Mouse (Mus musculus) kidney, adult 2 months (tissue): ENCODE data around the gene Nrxn3.

Experiments used
- CTCF ChIP-seq: fragments of 200-500 bp; conservative IDR thresholded peaks from 2 replicates; pipeline ENCODE4 v1.5.1; 2011; ENCODE audit warnings: low read depth, mild to moderate bottlenecking, control low read depth, low read length, moderate library complexity, mixed read lengths; ENCODE audit not compliant: insufficient read depth, insufficient read length
- POLR2A ChIP-seq: fragments of 200-500 bp; IDR thresholded peaks from one replicate; pipeline ENCODE4 v1.6.1; 2011; ENCODE audit warnings: low read depth, low read length, control low read depth

DNA sequence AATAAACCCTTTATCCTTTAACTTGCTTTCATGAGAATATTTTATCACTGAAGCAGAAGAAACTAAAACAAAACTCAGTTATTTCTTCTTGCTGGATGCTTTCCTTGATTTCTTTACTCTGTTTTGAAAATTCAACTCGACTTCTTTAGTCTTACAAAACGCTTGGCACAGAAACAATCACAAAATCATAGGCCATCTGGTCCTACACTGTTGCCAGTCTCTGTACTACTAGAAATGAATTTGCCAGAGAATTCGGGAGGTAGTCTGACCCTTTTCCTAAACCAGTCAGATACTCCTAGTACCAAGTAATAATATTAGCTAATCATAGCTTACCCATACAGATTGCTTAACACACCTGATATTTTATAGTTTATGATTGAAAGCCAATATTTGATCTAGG lies 1066.1 kb downstream of the Nrxn3 start:
- TF ChIP-seq CTCF (no peak), POLR2A (no peak)
